ENCODE assay signal across 10 mouse cellular contexts in genomic region chrX:53599993-53600392, GRCm38 (mm10). TPM values are rescaled to one million over a fixed set of nuclear protein-coding genes. Genes with fewer than 3 reads are reported as not detected.
A peak's percentile ranks its signal among the peaks of the same experiment; 100 is the strongest.
DNase-seq lines count a peak whose midpoint lies in the region.
"Not testable (repeated sequence)": the region's sequence is repeated elsewhere in the genome, so short reads cannot be mapped to it uniquely, and the experiment has no call there.
"Had no signal": no experiment of that assay in that cellular context is flagged by ENCODE, and none has a peak within 500 bp of the region (broad histone marks: within the 10 kb centered on the region; RNA-seq: fewer than 3 reads in every experiment).

No protein-coding gene starts in this region.

- DNase-seq in T-cell, adult 2 months (ENCODE audit: low spot score), result peak; percentile 36
- DNase-seq in cerebellum, adult 9-11 months, result peak; percentile 28
- peak; percentile 21 for DNase-seq in gastrocnemius, postnatal 14 days
- peak; percentile 67 for DNase-seq in kidney, adult 18-20 months
- peak; percentile 28 to 87 for DNase-seq in layer of hippocampus, postnatal 25 days (ENCODE audit: extremely low spot score in 1 of 2, low spot score in 1 of 2)
- DNase-seq in lung, postnatal 14 days, result peak; percentile 62
- peak; percentile 16 for DNase-seq in right cerebral cortex, postnatal 36 days (ENCODE audit: low spot score in 2 of 2)
- peak; percentile 50 for DNase-seq in urinary bladder, postnatal 25 days (ENCODE audit: low spot score)

- intact Hi-C loops in gastrocnemius, postnatal 14 days (cut with DNase I; ENCODE audit: low total_unique reads), result not testable (repeated sequence)

RNA-seq across cellular contexts. Expression of gene Rtl8c, which starts 7.8 kb away (rescaled TPM):
- 10 to 100 TPM; 10.5 to 14.2 TPM for total RNA-seq in gastrocnemius, postnatal 14 days (2021)
- total RNA-seq in layer of hippocampus, postnatal 25 days (2021), result 100 to 1,000 TPM; 149 to 204 TPM

RNA-seq across cellular contexts. Expression of gene Gm14597, which starts 8.8 kb away (rescaled TPM):
- not detected for total RNA-seq in gastrocnemius, postnatal 14 days (2021)
- total RNA-seq in layer of hippocampus, postnatal 25 days (2021), result not detected
- total RNA-seq: adrenal gland, postnatal 4 days; neutrophil, adult 5-6 weeks had no signal

RNA-seq across cellular contexts. Expression of gene Rtl8a, which starts 43.5 kb away (rescaled TPM):
- total RNA-seq in gastrocnemius, postnatal 14 days (2021), result 100 to 1,000 TPM in 1 of 2 experiments, 10 to 100 TPM in 1; 92.8 to 118 TPM
- total RNA-seq in layer of hippocampus, postnatal 25 days (2021), result 100 to 1,000 TPM; 199 to 276 TPM

Comparison
In these comparisons a context has a peak if more than half of its experiments do, and no peak if none do; other contexts are left out.
1. Peak in every context shown above with its lines: DNase-seq.
2. DNase-seq: peak in every context shown above with its lines; median percentile 67 in kidney, adult 18-20 months; 62 in lung, postnatal 14 days; 58 in layer of hippocampus, postnatal 25 days; 50 in urinary bladder, postnatal 25 days; 36 in T-cell, adult 2 months; 28 in cerebellum, adult 9-11 months; 21 in gastrocnemius, postnatal 14 days; 16 in right cerebral cortex, postnatal 36 days.
3. RNA of gene Rtl8c, which starts 7.8 kb away (total RNA-seq): 149 to 204 TPM in layer of hippocampus, postnatal 25 days; 10.5 to 14.2 TPM in gastrocnemius, postnatal 14 days; every median in the first group is over 4 times any median in the second.